Mouse (Mus musculus): ENCODE data around the gene Gm17482. TPM values are rescaled to one million over a fixed set of nuclear protein-coding genes. Genes with fewer than 3 reads are reported as not detected.

Gene Gm17482
- polyA plus RNA-seq, 1 experiment from 2014 or later = not detected

DNA sequence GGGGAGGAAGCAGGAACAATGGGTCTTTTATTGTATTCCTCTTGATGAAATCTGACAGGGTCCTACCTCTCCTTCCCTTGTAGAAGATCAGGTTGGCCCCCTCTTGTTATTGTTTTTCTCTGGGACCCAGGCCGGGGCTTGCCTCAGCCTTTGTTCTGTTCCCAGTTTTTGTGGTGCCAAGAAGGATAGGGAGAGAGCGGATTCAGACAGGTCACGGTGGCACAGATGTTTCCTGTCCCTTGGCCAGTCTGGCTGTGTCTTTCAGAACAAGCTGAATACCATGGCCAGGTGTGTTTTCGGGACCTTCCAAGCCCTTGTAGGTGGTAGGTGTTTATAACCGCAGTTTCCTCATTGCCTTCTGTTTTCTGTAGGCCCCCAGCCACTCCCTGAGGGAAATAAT, 14.0 kb upstream of the Gm17482 start:
- Histone ChIP-seq H3K27ac (ENCODE audit: low read length) (no peak overlapping the region), H3K9ac (ENCODE audit: low read depth, low read length) (no peak overlapping the region), H3K4me2 (ENCODE audit: low read depth, low read length) (no peak overlapping the region), H3K9me3 (replicated peaks; ENCODE audit: control insufficient read depth, low read length) (no peaks in the 10 kb centered on the region), H3K27me3 (ENCODE audit: control insufficient read depth, insufficient read depth, low read depth, low read length) (no peaks in the 10 kb centered on the region), H3K36me3 (ENCODE audit: control insufficient read depth, insufficient read depth) (no peaks in the 10 kb centered on the region), H3K4me3 (ENCODE audit: low read depth, low read length) (no peak overlapping the region), H3K4me1 (ENCODE audit: control insufficient read depth, low read depth, low read length) (no peaks in the 10 kb centered on the region)
- WGBS (ENCODE audit: insufficient replicate concordance) = 36% methylated on average over 5 of the region's 5 CpGs
- no peak for ATAC-seq (ENCODE audit: low read depth)

GRCm38 (mm10) chr6:115221215-115221641, 5.9 kb upstream of the Gm17482 start:
- 66% methylated on average over 8 of the region's 8 CpGs for WGBS (ENCODE audit: insufficient replicate concordance)
- no peaks in the 10 kb centered on the region for H3K36me3 ChIP-seq (ENCODE audit: control insufficient read depth, insufficient read depth)
- H3K27ac ChIP-seq (ENCODE audit: low read length) = no peak overlapping the region
- H3K4me1 ChIP-seq (ENCODE audit: control insufficient read depth, low read depth, low read length) = no peaks in the 10 kb centered on the region
- no peak overlapping the region for H3K4me3 ChIP-seq (ENCODE audit: low read depth, low read length)
- H3K9ac ChIP-seq (ENCODE audit: low read depth, low read length) = no peak overlapping the region
- H3K27me3 ChIP-seq (ENCODE audit: control insufficient read depth, insufficient read depth, low read depth, low read length) = no peaks in the 10 kb centered on the region
- no peak for ATAC-seq (ENCODE audit: low read depth)
- H3K9me3 ChIP-seq (replicated peaks; ENCODE audit: control insufficient read depth, low read length) = no peaks in the 10 kb centered on the region
- no peak overlapping the region for H3K4me2 ChIP-seq (ENCODE audit: low read depth, low read length)

DNA sequence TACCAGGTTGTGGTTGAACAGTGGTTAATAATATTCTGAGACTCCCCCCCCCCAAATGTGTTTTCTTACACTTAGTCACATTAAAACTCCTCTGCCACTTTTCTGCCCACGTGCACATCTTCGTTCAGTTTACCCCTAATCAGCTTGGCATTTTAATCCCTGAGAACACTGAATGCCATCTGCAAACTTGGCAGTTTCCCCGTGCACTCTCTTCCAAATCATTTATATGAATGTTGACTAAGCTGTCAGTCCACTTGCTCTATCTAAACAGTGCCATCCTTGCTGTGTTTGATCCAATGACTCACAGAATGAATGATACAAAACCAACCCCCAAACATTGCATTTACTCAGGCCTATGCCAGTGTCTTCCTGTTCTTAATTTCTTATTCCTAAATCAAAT, 1.6 kb upstream of the Gm17482 start:
- Histone ChIP-seq H3K36me3 (ENCODE audit: control insufficient read depth, insufficient read depth) (no peaks in the 10 kb centered on the region), H3K9me3 (replicated peaks; ENCODE audit: control insufficient read depth, low read length) (no peaks in the 10 kb centered on the region), H3K9ac (ENCODE audit: low read depth, low read length) (no peak overlapping the region), H3K27ac (ENCODE audit: low read length) (no peak overlapping the region), H3K4me2 (ENCODE audit: low read depth, low read length) (no peak overlapping the region), H3K27me3 (ENCODE audit: control insufficient read depth, insufficient read depth, low read depth, low read length) (no peaks in the 10 kb centered on the region), H3K4me3 (ENCODE audit: low read depth, low read length) (no peak overlapping the region), H3K4me1 (ENCODE audit: control insufficient read depth, low read depth, low read length) (no peaks in the 10 kb centered on the region)
- WGBS (ENCODE audit: insufficient replicate concordance) = 43% methylated on average over 3 of the region's 3 CpGs
- no peak for ATAC-seq (ENCODE audit: low read depth)

- no peaks in the 10 kb centered on the region for H3K9me3 ChIP-seq (replicated peaks; ENCODE audit: control insufficient read depth, low read length)
- no peaks in the 10 kb centered on the region for H3K36me3 ChIP-seq (ENCODE audit: control insufficient read depth, insufficient read depth)
- no peak for ATAC-seq (ENCODE audit: low read depth)
- no peak overlapping the region for H3K27ac ChIP-seq (ENCODE audit: low read length)
- H3K4me3 ChIP-seq (ENCODE audit: low read depth, low read length) = no peak overlapping the region
- no peaks in the 10 kb centered on the region for H3K27me3 ChIP-seq (ENCODE audit: control insufficient read depth, insufficient read depth, low read depth, low read length)
- H3K4me2 ChIP-seq (ENCODE audit: low read depth, low read length) = no peak overlapping the region
- H3K9ac ChIP-seq (ENCODE audit: low read depth, low read length) = no peak overlapping the region
- H3K4me1 ChIP-seq (ENCODE audit: control insufficient read depth, low read depth, low read length) = no peaks in the 10 kb centered on the region
- 11% methylated on average over 2 of the region's 2 CpGs for WGBS (ENCODE audit: insufficient replicate concordance)
Measured at GRCm38 (mm10) chr6:115227529-115227928, 386 bp downstream of the Gm17482 start.

- H3K9ac ChIP-seq (ENCODE audit: low read depth, low read length) = no peak overlapping the region
Measured at GRCm38 (mm10) chr6:115230557-115230956, 3.4 kb downstream of the Gm17482 start.

DNA sequence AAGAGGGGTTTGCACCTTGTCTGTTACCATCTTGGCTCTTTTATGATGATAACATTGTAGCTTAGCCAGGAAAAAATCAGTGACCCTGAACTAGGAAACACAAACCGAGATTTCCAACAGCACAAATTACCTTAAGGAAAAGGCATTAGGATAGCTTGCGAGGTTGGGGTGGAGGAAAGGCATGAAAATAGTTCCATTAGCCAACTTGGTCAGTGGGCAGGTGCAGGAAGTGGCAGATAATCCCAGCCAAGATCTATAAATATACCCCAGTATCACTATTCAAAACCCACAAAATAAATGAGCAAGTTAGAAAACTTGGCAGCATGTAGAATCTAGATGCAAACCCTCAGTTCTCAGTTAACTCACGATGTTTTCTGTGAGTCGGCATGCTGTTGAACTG, 4.7 kb downstream of the Gm17482 start:
- ATAC-seq (ENCODE audit: low read depth) = no peak
- Histone ChIP-seq H3K4me3 (ENCODE audit: low read depth, low read length) (no peak overlapping the region), H3K9me3 (replicated peaks; ENCODE audit: control insufficient read depth, low read length) (no peaks in the 10 kb centered on the region), H3K36me3 (ENCODE audit: control insufficient read depth, insufficient read depth) (no peaks in the 10 kb centered on the region), H3K4me1 (ENCODE audit: control insufficient read depth, low read depth, low read length) (no peaks in the 10 kb centered on the region), H3K9ac (ENCODE audit: low read depth, low read length) (no peak overlapping the region), H3K27ac (ENCODE audit: low read length) (no peak overlapping the region), H3K4me2 (ENCODE audit: low read depth, low read length) (no peak overlapping the region), H3K27me3 (ENCODE audit: control insufficient read depth, insufficient read depth, low read depth, low read length) (no peaks in the 10 kb centered on the region)
- 56% methylated on average over 4 of the region's 4 CpGs for WGBS (ENCODE audit: insufficient replicate concordance)

More at GRCm38 (mm10) chr6:115230557-115230956, 3.4 kb downstream of the Gm17482 start:
- H3K27ac ChIP-seq (ENCODE audit: low read length) = no peak overlapping the region
- H3K4me3 ChIP-seq (ENCODE audit: low read depth, low read length) = no peak overlapping the region
- no peaks in the 10 kb centered on the region for H3K36me3 ChIP-seq (ENCODE audit: control insufficient read depth, insufficient read depth)
- ATAC-seq (ENCODE audit: low read depth) = no peak
- no peaks in the 10 kb centered on the region for H3K4me1 ChIP-seq (ENCODE audit: control insufficient read depth, low read depth, low read length)
- no peaks in the 10 kb centered on the region for H3K27me3 ChIP-seq (ENCODE audit: control insufficient read depth, insufficient read depth, low read depth, low read length)
- no peaks in the 10 kb centered on the region for H3K9me3 ChIP-seq (replicated peaks; ENCODE audit: control insufficient read depth, low read length)
- H3K4me2 ChIP-seq (ENCODE audit: low read depth, low read length) = no peak overlapping the region
- WGBS (ENCODE audit: insufficient replicate concordance) = 52% methylated on average over 3 of the region's 3 CpGs

GRCm38 (mm10) chr6:115232562-115232961, 5.4 kb downstream of the Gm17482 start:
- Histone ChIP-seq H3K9ac (ENCODE audit: low read depth, low read length) (no peak overlapping the region), H3K9me3 (replicated peaks; ENCODE audit: control insufficient read depth, low read length) (no peaks in the 10 kb centered on the region), H3K36me3 (ENCODE audit: control insufficient read depth, insufficient read depth) (no peaks in the 10 kb centered on the region), H3K27me3 (ENCODE audit: control insufficient read depth, insufficient read depth, low read depth, low read length) (no peaks in the 10 kb centered on the region), H3K27ac (ENCODE audit: low read length) (no peak overlapping the region), H3K4me1 (ENCODE audit: control insufficient read depth, low read depth, low read length) (no peaks in the 10 kb centered on the region), H3K4me3 (ENCODE audit: low read depth, low read length) (no peak overlapping the region), H3K4me2 (ENCODE audit: low read depth, low read length) (no peak overlapping the region)
- WGBS (ENCODE audit: insufficient replicate concordance) = 60% methylated on average over 1 of the region's 1 CpGs
- no peak for ATAC-seq (ENCODE audit: low read depth)

GRCm38 (mm10) chr6:115238031-115239027, 11.2 kb downstream of the Gm17482 start:
- H3K27me3 ChIP-seq (ENCODE audit: control insufficient read depth, insufficient read depth, low read depth, low read length) = no peaks in the 10 kb centered on the region
- no peak overlapping the region for H3K4me3 ChIP-seq (ENCODE audit: low read depth, low read length)
- no peak overlapping the region for H3K4me2 ChIP-seq (ENCODE audit: low read depth, low read length)
- no peak overlapping the region for H3K27ac ChIP-seq (ENCODE audit: low read length)
- no peaks in the 10 kb centered on the region for H3K4me1 ChIP-seq (ENCODE audit: control insufficient read depth, low read depth, low read length)
- no peak overlapping the region for H3K9ac ChIP-seq (ENCODE audit: low read depth, low read length)
- no peaks in the 10 kb centered on the region for H3K9me3 ChIP-seq (replicated peaks; ENCODE audit: control insufficient read depth, low read length)
- no peak for ATAC-seq (ENCODE audit: low read depth)
- no peaks in the 10 kb centered on the region for H3K36me3 ChIP-seq (ENCODE audit: control insufficient read depth, insufficient read depth)
- WGBS (ENCODE audit: insufficient replicate concordance) = 68% methylated on average over 9 of the region's 9 CpGs

GRCm38 (mm10) chr6:115239335-115239734, 12.2 kb downstream of the Gm17482 start:
- H3K4me2 ChIP-seq (ENCODE audit: low read depth, low read length) = no peak overlapping the region
- no peaks in the 10 kb centered on the region for H3K27me3 ChIP-seq (ENCODE audit: control insufficient read depth, insufficient read depth, low read depth, low read length)
- no peak overlapping the region for H3K9ac ChIP-seq (ENCODE audit: low read depth, low read length)
- H3K4me1 ChIP-seq (ENCODE audit: control insufficient read depth, low read depth, low read length) = no peaks in the 10 kb centered on the region
- no peak for ATAC-seq (ENCODE audit: low read depth)
- H3K4me3 ChIP-seq (ENCODE audit: low read depth, low read length) = no peak overlapping the region
- WGBS (ENCODE audit: insufficient replicate concordance) = 65% methylated on average over 7 of the region's 7 CpGs
- no peak overlapping the region for H3K27ac ChIP-seq (ENCODE audit: low read length)
- no peaks in the 10 kb centered on the region for H3K36me3 ChIP-seq (ENCODE audit: control insufficient read depth, insufficient read depth)
- no peaks in the 10 kb centered on the region for H3K9me3 ChIP-seq (replicated peaks; ENCODE audit: control insufficient read depth, low read length)
